Mouse (Mus musculus): ENCODE results near the gene Zfp710. TPM values are rescaled to one million over a fixed set of nuclear protein-coding genes. Genes with fewer than 3 reads are reported as not detected.

The Zfp710 gene
- total RNA-seq, 1 experiment, result 39.8 TPM

- in situ Hi-C loops (cut with MboI; ENCODE audit: low sequenced_read_pairs in 2 of 2, unreplicated experiment in 2 of 2), result no loop called here
- Histone ChIP-seq H3K9ac (ENCODE audit: insufficient read depth, low read depth, low read length, poor library complexity, severe bottlenecking) (no peak overlapping the region), H3K27ac (ENCODE audit: insufficient read depth, low read depth, low read length, poor library complexity, severe bottlenecking) (no peak overlapping the region), H3K36me3 (ENCODE audit: control insufficient read depth, insufficient read depth, low read length, poor library complexity, severe bottlenecking) (peaks cover 22% of the 10 kb centered on the region), H3K9me3 (ENCODE audit: control insufficient read depth, insufficient read depth, low read depth, low read length) (no peaks in the 10 kb centered on the region), H3K4me3 (ENCODE audit: insufficient read depth in 1 of 2, low read depth in 1 of 2, low read length in 2 of 2, poor library complexity in 1 of 2, severe bottlenecking in 1 of 2) (no peak overlapping the region), H3K4me1 (ENCODE audit: control insufficient read depth in 2 of 2, insufficient read depth in 2 of 2, low read length in 2 of 2, poor library complexity in 1 of 2) (peaks cover 15 to 42% of the 10 kb centered on the region in 2 experiments)
- DNase-seq (ENCODE audit: low read depth, low spot score), result no peak
- no peak for TF ChIP-seq CHD2 (IDR thresholded peaks at IDR 0.05; ENCODE audit: low read depth, low read length)
- no peak for TF ChIP-seq MAFK (IDR thresholded peaks at IDR 0.05; ENCODE audit: insufficient read depth, low read depth, low read length)
- TF ChIP-seq ZC3H11A (IDR thresholded peaks at IDR 0.05; ENCODE audit: borderline replicate concordance, low read depth, low read length), result no peak
- no peak for TF ChIP-seq HCFC1 (IDR thresholded peaks at IDR 0.05; ENCODE audit: borderline replicate concordance, insufficient read depth, low read length)
- TF ChIP-seq ZNF384 (IDR thresholded peaks at IDR 0.05; ENCODE audit: low read depth, low read length), result no peak
These were observed 52.5 kb downstream of the Zfp710 start for GRCm38 (mm10) chr7:80076961-80077716.

DNA sequence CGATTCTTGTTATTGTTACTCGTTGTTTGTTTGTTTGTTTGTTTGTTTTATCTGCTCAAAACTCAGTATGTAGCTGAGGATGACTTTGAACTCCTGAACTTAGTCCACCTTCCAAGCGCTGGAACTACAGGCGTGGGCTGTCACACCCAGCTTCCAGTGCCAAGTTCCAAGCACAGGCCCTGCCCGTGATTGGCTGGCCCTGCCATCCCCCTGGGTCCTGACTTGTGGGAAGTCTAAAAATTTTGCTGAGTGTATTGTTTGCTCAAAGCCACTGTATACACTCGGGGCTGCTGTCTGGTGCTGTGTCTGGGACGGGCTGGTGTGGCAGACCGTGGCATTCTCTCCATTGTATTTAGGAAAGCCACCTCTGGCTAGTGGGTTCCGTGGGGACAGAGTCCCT lies 53.2 kb downstream of the Zfp710 start:
- in situ Hi-C loops (cut with MboI; ENCODE audit: low sequenced_read_pairs in 2 of 2, unreplicated experiment in 2 of 2), result no loop called here
- Histone ChIP-seq H3K9me3 (ENCODE audit: control insufficient read depth, insufficient read depth, low read depth, low read length) (no peaks in the 10 kb centered on the region), H3K9ac (ENCODE audit: insufficient read depth, low read depth, low read length, poor library complexity, severe bottlenecking) (no peak overlapping the region), H3K4me1 (ENCODE audit: control insufficient read depth in 2 of 2, insufficient read depth in 2 of 2, low read length in 2 of 2, poor library complexity in 1 of 2) (peaks cover 15 to 39% of the 10 kb centered on the region in 2 experiments), H3K27ac (ENCODE audit: insufficient read depth, low read depth, low read length, poor library complexity, severe bottlenecking) (no peak overlapping the region), H3K4me3 (ENCODE audit: insufficient read depth in 1 of 2, low read depth in 1 of 2, low read length in 2 of 2, poor library complexity in 1 of 2, severe bottlenecking in 1 of 2) (no peak overlapping the region), H3K36me3 (ENCODE audit: control insufficient read depth, insufficient read depth, low read length, poor library complexity, severe bottlenecking) (peaks cover 22% of the 10 kb centered on the region)
- no peak for DNase-seq (ENCODE audit: low read depth, low spot score)
- TF ChIP-seq CHD2 (IDR thresholded peaks at IDR 0.05; ENCODE audit: low read depth, low read length) (no peak), HCFC1 (IDR thresholded peaks at IDR 0.05; ENCODE audit: borderline replicate concordance, insufficient read depth, low read length) (no peak), MAFK (IDR thresholded peaks at IDR 0.05; ENCODE audit: insufficient read depth, low read depth, low read length) (no peak), ZNF384 (IDR thresholded peaks at IDR 0.05; ENCODE audit: low read depth, low read length) (no peak), ZC3H11A (IDR thresholded peaks at IDR 0.05; ENCODE audit: borderline replicate concordance, low read depth, low read length) (no peak)

GRCm38 (mm10) chr7:80078792-80079301 lies 54.2 kb downstream of the Zfp710 start:
- Histone ChIP-seq H3K4me3 (ENCODE audit: insufficient read depth in 1 of 2, low read depth in 1 of 2, low read length in 2 of 2, poor library complexity in 1 of 2, severe bottlenecking in 1 of 2) (no peak overlapping the region; a peak in 1 of 4 replicates), H3K4me1 (ENCODE audit: control insufficient read depth in 2 of 2, insufficient read depth in 2 of 2, low read length in 2 of 2, poor library complexity in 1 of 2) (peaks cover 10 to 39% of the 10 kb centered on the region in 2 experiments), H3K27ac (ENCODE audit: insufficient read depth, low read depth, low read length, poor library complexity, severe bottlenecking) (peak overlapping the region; percentile 35; the same call in 1 of the 2 replicates), H3K9me3 (ENCODE audit: control insufficient read depth, insufficient read depth, low read depth, low read length) (no peaks in the 10 kb centered on the region), H3K36me3 (ENCODE audit: control insufficient read depth, insufficient read depth, low read length, poor library complexity, severe bottlenecking) (peaks cover 29% of the 10 kb centered on the region), H3K9ac (ENCODE audit: insufficient read depth, low read depth, low read length, poor library complexity, severe bottlenecking) (0 out of 2 replicates have a peak overlapping the region, but pooled peaks have one; percentile 6)
- no peak for TF ChIP-seq CHD2 (IDR thresholded peaks at IDR 0.05; ENCODE audit: low read depth, low read length)
- TF ChIP-seq HCFC1 (IDR thresholded peaks at IDR 0.05; ENCODE audit: borderline replicate concordance, insufficient read depth, low read length), result no peak
- no peak for TF ChIP-seq ZC3H11A (IDR thresholded peaks at IDR 0.05; ENCODE audit: borderline replicate concordance, low read depth, low read length)
- no peak for TF ChIP-seq ZNF384 (IDR thresholded peaks at IDR 0.05; ENCODE audit: low read depth, low read length)
- no peak for TF ChIP-seq MAFK (IDR thresholded peaks at IDR 0.05; ENCODE audit: insufficient read depth, low read depth, low read length)
- no peak for DNase-seq (ENCODE audit: low read depth, low spot score)
- in situ Hi-C loops (cut with MboI; ENCODE audit: low sequenced_read_pairs in 2 of 2, unreplicated experiment in 2 of 2), result no loop called here

GRCm38 (mm10) chr7:80081586-80082554 lies 57.3 kb downstream of the Zfp710 start:
- no peak overlapping the region for H3K9ac ChIP-seq (ENCODE audit: insufficient read depth, low read depth, low read length, poor library complexity, severe bottlenecking)
- H3K4me3 ChIP-seq (ENCODE audit: insufficient read depth in 1 of 2, low read depth in 1 of 2, low read length in 2 of 2, poor library complexity in 1 of 2, severe bottlenecking in 1 of 2), result peak overlapping the region in 1 of 2 experiments; percentile 13; a peak in 1 of 4 replicates
- H3K36me3 ChIP-seq (ENCODE audit: control insufficient read depth, insufficient read depth, low read length, poor library complexity, severe bottlenecking), result peaks cover 43% of the 10 kb centered on the region
- in situ Hi-C loops (cut with MboI; ENCODE audit: low sequenced_read_pairs in 2 of 2, unreplicated experiment in 2 of 2), result no loop called here
- DNase-seq (ENCODE audit: low read depth, low spot score), result no peak
- H3K9me3 ChIP-seq (ENCODE audit: control insufficient read depth, insufficient read depth, low read depth, low read length), result no peaks in the 10 kb centered on the region
- no peak for TF ChIP-seq ZC3H11A (IDR thresholded peaks at IDR 0.05; ENCODE audit: borderline replicate concordance, low read depth, low read length)
- TF ChIP-seq CHD2 (IDR thresholded peaks at IDR 0.05; ENCODE audit: low read depth, low read length), result no peak
- TF ChIP-seq MAFK (IDR thresholded peaks at IDR 0.05; ENCODE audit: insufficient read depth, low read depth, low read length), result no peak
- TF ChIP-seq HCFC1 (IDR thresholded peaks at IDR 0.05; ENCODE audit: borderline replicate concordance, insufficient read depth, low read length), result no peak
- no peak for TF ChIP-seq ZNF384 (IDR thresholded peaks at IDR 0.05; ENCODE audit: low read depth, low read length)
- H3K27ac ChIP-seq (ENCODE audit: insufficient read depth, low read depth, low read length, poor library complexity, severe bottlenecking), result no peak overlapping the region
- H3K4me1 ChIP-seq (ENCODE audit: control insufficient read depth in 2 of 2, insufficient read depth in 2 of 2, low read length in 2 of 2, poor library complexity in 1 of 2), result peaks cover 2 to 25% of the 10 kb centered on the region in 2 experiments; a peak in 3 of 4 replicates

Data from ES-E14 (cell line).